28 mouse cellular contexts compared by ENCODE assay signal in the genomic region with DNA sequence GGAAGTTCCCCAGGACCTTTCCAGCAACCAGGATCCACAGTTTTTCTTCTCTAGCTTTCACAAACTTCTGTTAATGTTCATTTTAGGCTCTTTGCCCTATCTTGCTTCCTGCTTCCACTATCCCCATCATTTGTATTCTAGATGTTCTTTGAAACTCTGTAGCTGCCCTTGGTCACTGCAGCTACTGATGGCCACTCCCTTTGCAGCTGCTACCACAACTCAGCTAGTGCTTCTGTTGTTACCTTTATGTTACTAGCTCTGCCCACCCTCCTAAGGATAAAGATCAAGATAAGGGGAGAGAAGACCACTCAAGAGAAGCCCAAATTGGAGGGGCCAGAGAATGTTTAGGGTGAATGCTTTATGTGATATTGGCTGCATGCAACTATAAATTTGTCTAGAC. TPM values are rescaled to one million over a fixed set of nuclear protein-coding genes. Genes with fewer than 3 reads are reported as not detected.
"Had no signal": no experiment of that assay in that cellular context is flagged by ENCODE, and none has a peak within 500 bp of the region (broad histone marks: within the 10 kb centered on the region; RNA-seq: fewer than 3 reads in every experiment).

No protein-coding gene starts in this region.

- H3K4me3 ChIP-seq: embryonic facial prominence, embryonic 10.5 days; embryonic facial prominence, embryonic 12.5 days; embryonic facial prominence, embryonic 13.5 days; embryonic facial prominence, embryonic 15.5 days; erythroblast, embryonic 14.5 days; forebrain, embryonic 10.5 days; forebrain, embryonic 12.5 days; forebrain, embryonic 13.5 days; forebrain, embryonic 15.5 days; gastrocnemius, adult 2 months; heart, adult 2 months had no signal

- ATAC-seq: forebrain, embryonic 13.5 days; forebrain, embryonic 14.5 days; forebrain, embryonic 15.5 days; forebrain, embryonic 16.5 days; forebrain, postnatal 0 days had no signal

- H3K4me2 ChIP-seq: embryonic facial prominence, embryonic 12.5 days; embryonic facial prominence, embryonic 13.5 days; embryonic facial prominence, embryonic 15.5 days; forebrain, embryonic 12.5 days; forebrain, embryonic 13.5 days; forebrain, embryonic 15.5 days had no signal

- H3K27ac ChIP-seq: embryonic facial prominence, embryonic 10.5 days; embryonic facial prominence, embryonic 12.5 days; embryonic facial prominence, embryonic 13.5 days; embryonic facial prominence, embryonic 15.5 days; forebrain, embryonic 10.5 days; forebrain, embryonic 12.5 days; forebrain, embryonic 13.5 days; forebrain, embryonic 15.5 days; gastrocnemius, adult 2 months; heart, adult 2 months had no signal

- H3K9me3 ChIP-seq: embryonic facial prominence, embryonic 10.5 days; embryonic facial prominence, embryonic 12.5 days; embryonic facial prominence, embryonic 13.5 days; embryonic facial prominence, embryonic 15.5 days; forebrain, embryonic 10.5 days; forebrain, embryonic 12.5 days; forebrain, embryonic 13.5 days; forebrain, embryonic 15.5 days had no signal

- H3K27me3 ChIP-seq: embryonic facial prominence, embryonic 15.5 days; forebrain, embryonic 13.5 days; forebrain, embryonic 15.5 days had no signal

- H3K4me1 ChIP-seq: embryonic facial prominence, embryonic 10.5 days; embryonic facial prominence, embryonic 12.5 days; embryonic facial prominence, embryonic 13.5 days; embryonic facial prominence, embryonic 15.5 days; forebrain, embryonic 10.5 days; forebrain, embryonic 12.5 days; forebrain, embryonic 13.5 days; forebrain, embryonic 15.5 days had no signal

- DNase-seq: cerebellum, adult 8-10 months; cerebellum, adult 9-11 months; cerebellum, postnatal 36 days; gastrocnemius, adult 2 months; gastrocnemius, postnatal 10 days; gastrocnemius, postnatal 14 days; gastrocnemius, postnatal 25 days; gastrocnemius, postnatal 36 days had no signal

- H3K36me3 ChIP-seq: embryonic facial prominence, embryonic 10.5 days; embryonic facial prominence, embryonic 12.5 days; embryonic facial prominence, embryonic 13.5 days; embryonic facial prominence, embryonic 15.5 days; forebrain, embryonic 10.5 days; forebrain, embryonic 12.5 days; forebrain, embryonic 15.5 days had no signal

- H3K9ac ChIP-seq: embryonic facial prominence, embryonic 12.5 days; embryonic facial prominence, embryonic 13.5 days; embryonic facial prominence, embryonic 15.5 days; forebrain, embryonic 12.5 days; forebrain, embryonic 13.5 days; forebrain, embryonic 15.5 days; forebrain, postnatal 0 days had no signal

RNA-seq across cellular contexts. Expression of a gene that starts 7.3 kb away (rescaled TPM):
- total RNA-seq: common myeloid progenitor, adult 5-6 weeks; forebrain, postnatal 0 days; granulocyte monocyte progenitor cell, adult 5-6 weeks; heart, adult 18-20 months; heart, adult 2 months; heart, adult 8-10 months had no signal
- polyA plus RNA-seq: cerebellum, adult 2 months; cortical plate, adult 2 months; embryonic facial prominence, embryonic 13.5 days; erythroblast, embryonic 14.5 days; forebrain, embryonic 13.5 days; forebrain, embryonic 14.5 days; forebrain, embryonic 16.5 days had no signal

RNA-seq across cellular contexts. Expression of a gene that starts 14.3 kb away (rescaled TPM):
- total RNA-seq: gastrocnemius, adult 2 months; gastrocnemius, adult 8-10 months had no signal
